Mouse (Mus musculus): Measurements from ENCODE around the gene 2510009E07Rik. TPM values are rescaled to one million over a fixed set of nuclear protein-coding genes. Genes with fewer than 3 reads are reported as not detected.

The 2510009E07Rik gene
- 13.6 TPM for polyA plus RNA-seq (2014; fragmentation: Illumina TruSeq; extraction: RNeasy Lipid Tissue Mini Kit (QIAGEN cat#74804); ENCODE audit: low replicate concordance)

DNA sequence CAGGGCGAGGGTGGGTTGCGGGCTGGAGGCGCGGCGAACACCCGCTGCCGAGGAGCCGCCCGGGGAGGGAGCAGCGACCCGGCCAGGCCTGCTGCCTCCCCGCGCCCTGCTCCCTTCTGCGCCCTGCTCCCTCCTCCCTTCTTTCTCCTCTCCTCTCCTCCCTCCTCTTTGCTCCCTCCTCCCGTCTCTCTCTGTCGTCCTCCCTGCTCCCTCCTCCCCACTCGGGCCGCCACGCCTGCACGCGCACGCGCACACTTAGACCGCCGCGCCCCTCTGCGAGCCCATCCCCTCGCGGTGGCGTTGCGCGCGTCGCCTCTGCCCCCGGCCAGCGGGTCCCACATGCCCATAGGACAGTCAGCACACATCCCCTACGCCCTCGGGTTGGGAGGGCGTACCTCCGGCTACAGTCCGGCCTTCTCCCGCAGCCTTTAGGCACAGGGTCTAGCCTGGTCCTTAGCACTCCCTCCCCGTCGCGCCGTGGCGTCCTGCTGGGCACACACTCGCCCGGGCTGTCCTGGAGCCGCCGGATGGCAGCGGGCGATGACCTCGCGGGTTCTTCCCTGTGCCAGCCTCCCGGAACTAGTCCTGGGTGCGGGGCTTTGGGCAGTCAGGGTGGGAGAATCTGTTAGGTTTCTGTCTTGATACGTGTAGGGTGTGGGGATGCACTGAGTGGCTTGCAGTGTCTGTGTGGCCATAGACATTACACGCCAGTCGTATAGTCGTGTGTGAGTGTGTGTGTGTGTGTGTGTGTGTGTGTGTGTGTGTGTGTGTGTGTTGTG, at the start of gene 2510009E07Rik:
Gene 2510009E07Rik (minus strand): TSS at position 203 of the 779 bp plus-strand sequence.

Other genes starting within 250 kb of the 2510009E07Rik start
- 223 TPM for gene Ehhadh, start 93.1 kb upstream of the 2510009E07Rik start, polyA plus RNA-seq (2014; fragmentation: Illumina TruSeq; extraction: RNeasy Lipid Tissue Mini Kit (QIAGEN cat#74804); ENCODE audit: low replicate concordance)
- 21.2 TPM for gene Map3k13, start 99.7 kb upstream of the 2510009E07Rik start, polyA plus RNA-seq (2014; fragmentation: Illumina TruSeq; extraction: RNeasy Lipid Tissue Mini Kit (QIAGEN cat#74804); ENCODE audit: low replicate concordance)